Mouse (Mus musculus): ENCODE measurements around the gene Gm3558. TPM values are rescaled to one million over a fixed set of nuclear protein-coding genes. Genes with fewer than 3 reads are reported as not detected.
"Not testable (repeated sequence)": the region's sequence is repeated elsewhere in the genome, so short reads cannot be mapped to it uniquely, and the experiment has no call there.

Gm3558 gene
- polyA plus RNA-seq (2014; fragmentation: Nextera tagmentation; extraction: Ambion mirVana), result 0.62 and 0.70 TPM in 2 replicates

- H3K36me3 ChIP-seq (ENCODE audit: control insufficient read depth, insufficient read depth, low read length); H3K9ac ChIP-seq (ENCODE audit: low read length); H3K9me3 ChIP-seq (ENCODE audit: control insufficient read depth, low read length); H3K27me3 ChIP-seq (ENCODE audit: control insufficient read depth, insufficient read depth, low read length); H3K4me1 ChIP-seq (ENCODE audit: control insufficient read depth in 2 of 2, insufficient read depth in 2 of 2, low read length in 2 of 2); ATAC-seq (ENCODE audit: insufficient number of reproducible peaks, insufficient read depth, low FRiP score, low read depth); H3K27ac ChIP-seq (replicated peaks in 1 of 2; ENCODE audit: control insufficient read depth in 1 of 2, insufficient read depth in 1 of 2, low read depth in 2 of 2, low read length in 2 of 2): not testable (repeated sequence)
- WGBS, result no CpG with 5 or more reads among the region's 34 CpGs
- Histone ChIP-seq H3K4me2 (ENCODE audit: low read length) (peak within 1 kb of the TSS; percentile 66), H3K4me3 (ENCODE audit: control insufficient read depth in 1 of 2, insufficient read depth in 1 of 2, low read depth in 1 of 2, low read length in 2 of 2) (peak within 1 kb of the TSS; percentile 38 to 41)
Observed at GRCm38 (mm10) chr14:7568382-7568781, at the start of gene Gm3558. Gene Gm3558 (minus strand): TSS chr14:7568566.

GRCm38 (mm10) chr14:7595492-7595891 is 27.1 kb upstream of the Gm3558 start, which contains the start of gene Gm10338:
Gene Gm10338 (minus strand): TSS chr14:7595592.
- not testable (repeated sequence) for H3K9ac ChIP-seq (ENCODE audit: low read length); H3K4me3 ChIP-seq (ENCODE audit: control insufficient read depth in 1 of 2, insufficient read depth in 1 of 2, low read depth in 1 of 2, low read length in 2 of 2); H3K36me3 ChIP-seq (ENCODE audit: control insufficient read depth, insufficient read depth, low read length); H3K4me2 ChIP-seq (ENCODE audit: low read length); H3K27me3 ChIP-seq (ENCODE audit: control insufficient read depth, insufficient read depth, low read length); H3K4me1 ChIP-seq (ENCODE audit: control insufficient read depth in 2 of 2, insufficient read depth in 2 of 2, low read length in 2 of 2); H3K9me3 ChIP-seq (ENCODE audit: control insufficient read depth, low read length); ATAC-seq (ENCODE audit: insufficient number of reproducible peaks, insufficient read depth, low FRiP score, low read depth); H3K27ac ChIP-seq (replicated peaks in 1 of 2; ENCODE audit: control insufficient read depth in 1 of 2, insufficient read depth in 1 of 2, low read depth in 2 of 2, low read length in 2 of 2)
- no CpG with 5 or more reads among the region's 2 CpGs for WGBS

GRCm38 (mm10) chr14:7567890-7568289 is 476 bp downstream of the Gm3558 start:
- H3K4me1 ChIP-seq (ENCODE audit: control insufficient read depth in 2 of 2, insufficient read depth in 2 of 2, low read length in 2 of 2); ATAC-seq (ENCODE audit: insufficient number of reproducible peaks, insufficient read depth, low FRiP score, low read depth); H3K9ac ChIP-seq (ENCODE audit: low read length); H3K36me3 ChIP-seq (ENCODE audit: control insufficient read depth, insufficient read depth, low read length); H3K27me3 ChIP-seq (ENCODE audit: control insufficient read depth, insufficient read depth, low read length); H3K9me3 ChIP-seq (ENCODE audit: control insufficient read depth, low read length); H3K27ac ChIP-seq (replicated peaks in 1 of 2; ENCODE audit: control insufficient read depth in 1 of 2, insufficient read depth in 1 of 2, low read depth in 2 of 2, low read length in 2 of 2): not testable (repeated sequence)
- H3K4me2 ChIP-seq (ENCODE audit: low read length), result peak overlapping the region; percentile 66
- H3K4me3 ChIP-seq (ENCODE audit: control insufficient read depth in 1 of 2, insufficient read depth in 1 of 2, low read depth in 1 of 2, low read length in 2 of 2), result peak overlapping the region; percentile 38 to 41
- WGBS, result under 1% methylated on average over 18 of the region's 27 CpGs

- not testable (repeated sequence) for H3K27me3 ChIP-seq (ENCODE audit: control insufficient read depth, insufficient read depth, low read length); H3K4me3 ChIP-seq (ENCODE audit: control insufficient read depth in 1 of 2, insufficient read depth in 1 of 2, low read depth in 1 of 2, low read length in 2 of 2); H3K9me3 ChIP-seq (ENCODE audit: control insufficient read depth, low read length); H3K9ac ChIP-seq (ENCODE audit: low read length); H3K27ac ChIP-seq (replicated peaks in 1 of 2; ENCODE audit: control insufficient read depth in 1 of 2, insufficient read depth in 1 of 2, low read depth in 2 of 2, low read length in 2 of 2); H3K36me3 ChIP-seq (ENCODE audit: control insufficient read depth, insufficient read depth, low read length); H3K4me1 ChIP-seq (ENCODE audit: control insufficient read depth in 2 of 2, insufficient read depth in 2 of 2, low read length in 2 of 2); ATAC-seq (ENCODE audit: insufficient number of reproducible peaks, insufficient read depth, low FRiP score, low read depth); H3K4me2 ChIP-seq (ENCODE audit: low read length)
- under 1% methylated on average over 6 of the region's 9 CpGs for WGBS
Observed at GRCm38 (mm10) chr14:7567266-7567665, 1.1 kb downstream of the Gm3558 start.

Other genes with a start within 250 kb of the Gm3558 start
- not detected in 2 replicates for gene Gm5797, start 236.2 kb downstream of the Gm3558 start, polyA plus RNA-seq (2014; fragmentation: Nextera tagmentation; extraction: Ambion mirVana)
- not detected in 2 replicates for gene Gm8374, start 203.4 kb downstream of the Gm3558 start, polyA plus RNA-seq (2014; fragmentation: Nextera tagmentation; extraction: Ambion mirVana)
- not detected in 2 replicates for gene Gm3755, start 117.6 kb downstream of the Gm3558 start, polyA plus RNA-seq (2014; fragmentation: Nextera tagmentation; extraction: Ambion mirVana)
- gene Gm3752, start 84.8 kb downstream of the Gm3558 start, polyA plus RNA-seq (2014; fragmentation: Nextera tagmentation; extraction: Ambion mirVana), result 1.5 TPM in 1 of 2 replicates, not detected in the other
- not detected in 2 replicates for gene Gm10338, start 27.0 kb upstream of the Gm3558 start, polyA plus RNA-seq (2014; fragmentation: Nextera tagmentation; extraction: Ambion mirVana)
- not detected in 2 replicates for gene Gm10128, start 75.4 kb upstream of the Gm3558 start, polyA plus RNA-seq (2014; fragmentation: Nextera tagmentation; extraction: Ambion mirVana)
- not detected in 2 replicates for gene Gm26661, start 223.0 kb upstream of the Gm3558 start, polyA plus RNA-seq (2014; fragmentation: Nextera tagmentation; extraction: Ambion mirVana)
- gene Flnb, start 249.4 kb upstream of the Gm3558 start, polyA plus RNA-seq (2014; fragmentation: Nextera tagmentation; extraction: Ambion mirVana), result 10.0 and 11.2 TPM in 2 replicates

All from heart, embryonic 14.5 days (tissue).